Mouse (Mus musculus): ENCODE data around the gene Srp9.

DNA sequence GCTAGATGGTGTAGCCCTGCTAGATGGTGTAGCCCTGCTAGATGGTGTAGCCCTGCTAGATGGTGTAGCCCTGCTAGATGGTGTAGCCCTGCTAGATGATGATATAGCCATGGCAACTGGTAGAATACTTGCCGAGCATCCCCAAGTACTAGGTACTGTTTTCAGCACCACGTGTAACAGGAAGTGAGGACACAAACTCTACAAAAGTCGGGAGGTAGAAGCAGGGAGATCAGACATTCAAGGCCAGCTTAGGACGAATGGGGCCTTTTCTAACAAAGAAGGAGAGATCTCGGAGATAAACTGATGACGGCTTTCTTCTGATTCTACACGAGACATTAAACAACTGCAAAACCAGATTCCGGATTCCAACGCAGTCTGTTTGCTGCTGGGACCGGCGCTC lies 14.4 kb upstream of the Srp9 start:
- TF ChIP-seq POLR2A (IDR thresholded peaks at IDR 0.05; ENCODE audit: borderline replicate concordance, extremely low read depth, low read depth, low read length): no peak
- no peak for TF ChIP-seq CTCF (IDR thresholded peaks at IDR 0.05; ENCODE audit: insufficient read depth, low read length)

Data from lung, adult 2 months (tissue).